Mouse (Mus musculus): ENCODE data around the gene Dennd2d.
A peak's percentile ranks its signal among the peaks of the same experiment; 100 is the strongest.

The Dennd2d gene

DNA sequence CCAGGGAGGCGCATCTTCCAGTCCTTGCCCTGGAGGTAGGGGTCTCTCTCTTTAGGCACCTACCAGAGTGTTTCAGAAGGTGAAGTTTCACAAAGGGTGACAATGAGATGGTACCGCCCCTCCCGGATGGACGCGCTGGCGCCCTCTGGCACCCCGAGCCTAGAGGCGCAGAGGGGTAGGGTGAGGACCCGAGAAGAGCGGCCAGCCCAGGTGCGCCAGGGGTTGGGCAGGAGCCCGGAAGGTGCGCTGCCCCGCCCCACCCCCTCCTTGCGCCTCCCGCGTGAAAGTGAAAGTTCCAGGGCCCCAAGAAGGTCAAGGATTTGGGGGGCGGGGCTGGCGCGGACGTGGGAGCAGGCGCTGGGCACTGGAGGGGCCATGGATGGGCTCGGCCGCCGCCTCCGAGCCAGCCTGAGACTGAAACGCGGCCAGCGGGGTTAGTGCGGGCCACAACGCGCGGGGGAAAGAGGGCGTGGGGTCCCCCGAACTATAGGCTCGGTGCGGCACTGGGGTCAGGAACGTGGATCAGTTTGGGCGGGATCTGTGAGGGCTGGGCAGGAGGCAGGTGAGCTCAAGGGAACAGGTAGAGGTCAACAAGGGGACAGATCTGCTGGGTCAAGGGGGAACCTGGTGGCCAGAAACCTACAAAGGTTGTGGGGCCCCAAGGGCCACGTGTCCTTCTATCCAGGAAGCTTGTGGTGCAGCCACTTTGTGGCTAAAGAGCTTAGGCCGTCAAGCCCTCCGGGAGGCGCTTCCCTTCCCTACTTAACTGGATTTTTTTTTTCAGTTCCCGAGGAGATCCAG, at the start of gene Dennd2d:
Dennd2d (plus strand) TSS at position 125 of the 801 bp plus-strand sequence.
- no peak for DNase-seq

DNA sequence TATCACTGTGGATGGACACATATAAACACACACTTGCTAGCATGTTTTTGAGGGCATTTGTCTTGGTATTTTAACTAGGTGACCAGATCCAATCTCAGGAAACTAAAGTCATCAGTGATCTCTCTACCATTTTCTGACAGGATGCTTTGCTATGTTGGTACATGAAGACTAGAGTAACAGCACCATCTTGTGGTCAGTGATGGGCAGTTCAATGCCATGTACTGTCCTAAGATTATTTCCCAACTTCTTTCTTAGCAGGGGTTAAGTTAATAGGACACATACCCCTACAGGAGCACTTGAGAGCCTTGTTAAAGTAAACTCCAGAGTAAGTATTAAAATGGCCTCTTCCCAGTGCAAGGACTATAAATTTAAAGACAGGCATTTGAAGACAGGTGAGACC, 33.6 kb upstream of the Dennd2d start:
- peak; percentile 3 for DNase-seq

DNA sequence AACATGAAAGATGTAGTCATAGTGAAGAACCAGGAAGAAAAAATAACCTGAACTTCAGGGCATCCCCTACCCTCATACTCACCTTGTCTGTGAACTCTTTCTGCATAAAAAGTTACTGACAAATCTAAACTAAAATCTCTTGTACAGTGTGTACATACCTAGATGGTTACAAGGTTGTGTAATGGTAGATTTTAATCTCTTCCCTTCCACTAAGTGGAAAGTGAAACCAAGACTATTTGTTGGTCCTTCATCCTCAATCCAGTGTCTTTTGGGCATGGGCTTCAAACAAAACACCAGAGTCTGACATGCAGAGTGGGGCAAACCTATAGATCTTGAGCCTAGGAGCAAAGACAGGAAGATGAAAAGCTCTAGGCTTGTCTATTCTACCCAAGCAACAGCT, 33.2 kb upstream of the Dennd2d start:
- DNase-seq: no peak

DNA sequence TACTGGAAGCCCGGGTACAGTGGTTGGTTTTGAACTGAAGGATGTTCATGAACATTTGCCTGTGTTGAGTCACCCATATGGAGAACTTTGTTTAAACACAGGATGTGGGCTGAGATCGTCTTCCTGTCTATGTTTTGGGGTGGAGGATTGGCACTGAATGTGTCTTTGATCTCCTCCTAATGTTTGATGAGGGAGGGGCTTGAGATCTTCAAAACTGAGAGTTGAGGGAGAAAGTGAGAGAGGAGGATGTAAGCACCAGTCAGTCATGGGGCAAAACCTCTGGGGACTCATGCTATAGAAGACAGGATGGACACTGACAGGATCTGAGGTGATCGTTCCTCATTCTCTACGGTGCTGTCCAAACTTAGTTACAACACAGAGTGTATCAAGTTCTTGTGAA, 32.6 kb upstream of the Dennd2d start:
- no peak for DNase-seq

DNA sequence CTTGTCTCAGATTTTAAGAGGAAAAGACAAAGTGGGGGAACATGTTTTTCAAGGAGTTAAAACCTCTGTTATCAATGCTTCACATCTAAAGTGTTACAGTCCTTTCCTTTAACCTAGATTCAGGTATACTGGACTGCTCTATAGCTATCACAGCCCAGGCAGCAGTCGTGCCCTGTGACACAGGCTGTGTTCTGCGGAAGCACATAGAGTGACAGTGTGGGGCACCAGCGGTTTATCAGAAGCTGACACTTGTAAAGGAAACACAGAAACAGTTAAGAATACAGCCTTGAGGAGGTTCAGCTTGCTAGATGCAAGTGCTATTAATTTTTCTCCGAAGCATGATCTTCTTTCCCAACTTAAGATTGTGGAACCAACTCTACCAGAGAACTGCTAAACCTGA, 29.6 kb upstream of the Dennd2d start:
- DNase-seq: no peak

DNA sequence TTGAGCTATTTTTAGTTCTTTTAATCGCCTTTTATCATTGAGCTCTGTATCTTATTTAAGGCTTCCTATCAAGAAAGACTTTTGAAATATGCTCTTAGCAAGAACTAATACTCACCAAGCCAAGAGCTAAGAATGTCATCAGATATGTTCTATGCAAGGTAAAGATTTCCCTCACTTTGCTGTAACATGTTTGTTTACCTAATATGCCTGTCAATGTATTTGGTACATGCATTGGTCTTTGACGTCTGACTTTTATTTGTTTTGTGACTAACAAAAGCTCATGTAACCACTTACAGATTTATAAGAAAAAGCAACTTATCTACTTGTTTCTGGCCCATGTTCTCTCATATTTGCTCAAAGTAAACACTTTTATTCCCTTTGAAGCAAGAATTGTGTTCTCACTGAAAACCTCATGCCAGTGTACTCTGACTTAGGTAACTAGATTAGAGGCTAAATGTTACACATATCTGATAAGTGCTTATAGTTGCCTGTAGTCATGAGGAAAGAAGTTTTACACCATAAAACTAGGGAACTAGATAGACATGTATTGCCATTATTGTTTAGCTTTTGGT, 24.8 kb upstream of the Dennd2d start:
- DNase-seq: no peak

DNA sequence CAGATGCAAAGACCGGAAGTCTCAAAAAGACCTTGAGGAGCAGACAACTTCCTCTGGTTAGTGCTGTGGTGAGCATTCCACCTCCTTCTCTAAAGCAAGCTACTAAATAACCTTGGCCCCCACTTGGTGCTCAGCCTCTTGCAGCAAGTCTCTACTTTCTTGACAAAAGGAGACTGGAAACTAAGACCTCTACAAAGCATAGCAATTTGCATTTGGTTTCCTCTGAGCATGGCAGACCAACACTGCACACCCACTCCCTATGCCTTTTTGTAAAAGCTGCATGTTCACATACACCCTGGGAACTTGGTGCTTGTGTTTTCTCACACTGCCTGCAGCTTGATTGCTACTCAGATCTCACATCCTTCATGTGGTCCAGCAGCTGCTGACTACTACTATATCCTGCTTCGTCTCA, 20.1 kb upstream of the Dennd2d start:
- no peak for DNase-seq

DNA sequence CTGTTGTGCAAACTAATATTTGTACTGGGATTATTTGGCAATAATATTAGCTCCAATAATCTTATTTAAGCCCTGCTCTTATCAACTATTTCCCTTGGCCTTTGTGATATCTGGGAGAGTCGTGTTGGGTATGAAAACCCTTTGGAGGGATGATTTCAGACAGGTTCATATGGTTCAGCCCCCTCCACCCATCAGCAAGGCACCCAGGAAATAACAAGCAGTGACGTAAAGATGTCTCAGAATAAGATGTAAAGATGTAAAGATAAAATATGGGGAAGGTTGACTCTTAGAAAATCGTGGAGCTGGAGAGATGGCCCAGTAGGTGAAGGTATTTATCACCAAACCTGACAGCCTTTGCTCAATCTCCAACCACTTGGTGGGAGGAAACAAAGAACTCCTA, 19.7 kb upstream of the Dennd2d start:
- no peak for DNase-seq

DNA sequence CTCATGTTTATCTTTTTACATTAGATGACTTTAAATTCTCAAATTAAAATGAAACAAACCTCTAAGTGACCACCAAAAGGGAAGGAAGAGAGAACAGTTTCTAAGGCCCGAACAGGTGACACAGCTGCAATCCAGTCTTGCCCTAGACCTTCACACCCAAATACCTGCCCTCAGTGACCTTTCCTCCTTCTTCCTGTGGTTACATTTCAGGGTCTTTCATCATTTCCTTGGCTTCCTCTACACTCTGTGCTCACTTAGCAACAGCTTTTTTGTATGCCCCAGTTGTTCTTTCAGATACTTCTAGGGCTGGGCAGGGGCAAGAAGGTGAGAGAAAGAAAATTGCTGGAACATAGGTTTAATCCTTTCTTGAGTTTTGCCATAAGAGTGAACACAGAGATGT, 17.5 kb upstream of the Dennd2d start:
- DNase-seq: no peak

DNA sequence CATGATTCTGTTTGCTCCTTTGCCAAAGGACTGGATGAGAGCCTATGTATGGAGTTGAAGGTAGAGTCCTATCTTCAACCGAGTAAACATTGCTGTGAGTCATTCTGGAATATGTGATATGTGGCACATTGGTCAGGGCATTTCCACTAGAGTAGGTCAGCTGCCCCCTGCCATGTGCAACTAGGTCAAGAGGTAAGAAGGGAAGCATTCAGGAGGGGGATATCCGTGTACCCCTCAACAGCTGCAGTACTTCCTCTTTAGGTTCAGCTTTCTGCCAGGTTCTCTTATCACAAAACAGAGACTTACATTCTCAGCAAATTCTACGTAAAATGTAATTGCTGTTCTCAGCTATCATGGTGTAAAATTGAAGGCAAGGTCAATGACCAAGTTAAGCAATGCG, 8.0 kb upstream of the Dennd2d start:
- no peak for DNase-seq

DNA sequence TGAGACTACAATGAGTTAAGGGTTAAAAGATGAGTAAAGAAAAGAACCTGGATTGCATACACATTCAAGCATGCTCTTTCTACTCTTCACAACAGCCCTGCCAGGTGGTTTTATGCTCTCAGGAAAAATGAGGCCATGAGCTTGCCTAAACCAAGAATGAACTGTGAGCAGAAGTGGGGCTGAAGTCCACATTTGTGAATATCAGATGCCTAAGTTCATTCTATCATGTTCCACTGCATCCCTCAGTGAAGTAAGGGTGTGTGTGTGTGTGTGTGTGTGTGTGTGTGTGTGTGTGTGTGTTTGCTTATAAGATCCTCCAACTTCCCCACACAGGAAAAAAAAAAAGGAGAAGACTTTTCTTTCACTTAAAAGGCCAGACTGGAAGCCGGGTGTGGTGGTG, 5.3 kb upstream of the Dennd2d start:
- no peak for DNase-seq

DNA sequence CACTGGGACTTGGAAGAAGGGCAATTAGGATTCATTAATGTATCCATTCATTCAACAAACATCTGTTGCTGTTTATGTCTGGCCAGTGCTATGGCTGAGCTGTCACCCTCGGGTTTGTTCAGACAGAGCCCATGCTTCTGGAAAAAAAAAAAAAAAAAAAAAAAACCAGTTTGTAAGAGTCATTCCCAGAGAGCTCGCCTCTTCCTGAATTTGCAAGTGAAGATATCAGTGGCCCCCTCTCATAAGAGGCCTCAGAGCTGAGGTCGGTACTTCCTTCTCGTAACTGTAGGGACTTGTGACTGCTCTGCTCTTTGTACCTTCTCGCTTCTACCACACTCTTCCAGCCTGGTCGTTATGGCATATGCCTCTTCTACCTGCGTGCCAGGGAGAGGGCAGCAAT, 1.1 kb downstream of the Dennd2d start:
- no peak for DNase-seq

DNA sequence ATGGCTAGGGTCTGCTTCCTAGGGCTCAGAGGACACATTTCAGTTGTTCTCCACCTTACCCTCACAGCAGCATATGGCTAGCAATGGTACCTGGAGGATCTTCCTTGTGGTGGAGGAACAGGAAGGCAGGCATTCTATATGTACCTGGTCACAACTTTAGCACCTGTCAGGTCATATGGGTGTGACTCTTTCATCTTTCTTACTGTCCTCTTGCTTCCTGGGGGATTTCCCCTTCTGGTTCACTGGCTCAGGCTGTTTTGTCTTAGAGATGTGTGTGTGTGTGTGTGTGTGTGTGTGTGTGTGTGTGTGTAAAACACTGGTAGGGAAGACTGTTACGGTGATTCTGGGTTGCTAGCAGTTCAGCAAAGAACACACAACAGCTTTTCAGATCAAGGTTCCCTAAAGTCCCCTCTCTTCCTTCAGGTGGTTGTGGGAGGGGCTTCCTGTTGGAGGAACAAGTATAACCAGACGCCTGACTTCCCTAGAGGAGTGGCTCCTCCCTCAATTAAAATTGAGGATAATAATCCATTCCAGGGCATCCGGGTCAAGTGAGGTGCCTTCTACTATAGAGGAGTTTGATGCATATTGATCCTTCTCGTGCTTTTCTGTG, 1.7 kb downstream of the Dennd2d start:
- DNase-seq: no peak

DNA sequence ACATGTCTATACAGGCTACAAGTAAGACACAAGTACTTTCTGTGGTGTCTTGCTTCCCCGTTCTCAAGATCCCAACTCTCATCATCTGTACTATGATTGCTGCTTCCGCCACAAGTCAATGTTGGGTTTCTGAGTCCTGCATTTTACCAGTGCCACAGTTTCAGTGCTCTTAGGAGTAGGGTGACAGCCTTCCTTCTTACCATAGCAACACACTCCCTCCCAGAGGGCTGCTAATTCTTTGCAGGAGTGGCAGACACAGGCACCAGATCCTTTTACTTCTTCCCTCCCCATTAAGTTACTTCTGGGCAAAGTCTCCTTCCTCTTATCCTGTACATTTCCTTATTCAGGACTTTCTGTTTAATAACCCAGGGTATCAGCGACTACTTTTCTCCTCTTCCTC, 2.7 kb downstream of the Dennd2d start:
- DNase-seq: no peak

DNA sequence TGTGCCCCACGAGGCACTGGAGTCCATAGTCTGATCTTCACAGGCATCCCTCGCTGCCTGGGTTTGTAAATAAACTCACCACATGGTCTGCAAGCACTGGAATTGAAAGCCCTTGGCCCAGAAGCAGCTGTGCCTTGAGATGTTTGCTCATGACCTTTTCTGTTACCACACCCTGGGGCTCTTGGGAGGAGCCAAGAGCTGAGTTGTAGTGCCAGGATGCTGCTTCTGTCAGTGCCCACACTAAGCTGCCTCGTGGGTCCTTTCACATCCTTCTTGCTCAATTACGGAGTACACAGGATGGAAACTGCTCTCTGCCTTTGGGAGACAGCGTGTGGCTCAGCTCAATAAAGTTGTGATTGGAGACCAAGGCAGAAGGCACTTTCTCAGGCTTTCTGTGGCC, 3.6 kb downstream of the Dennd2d start:
- DNase-seq: no peak

DNA sequence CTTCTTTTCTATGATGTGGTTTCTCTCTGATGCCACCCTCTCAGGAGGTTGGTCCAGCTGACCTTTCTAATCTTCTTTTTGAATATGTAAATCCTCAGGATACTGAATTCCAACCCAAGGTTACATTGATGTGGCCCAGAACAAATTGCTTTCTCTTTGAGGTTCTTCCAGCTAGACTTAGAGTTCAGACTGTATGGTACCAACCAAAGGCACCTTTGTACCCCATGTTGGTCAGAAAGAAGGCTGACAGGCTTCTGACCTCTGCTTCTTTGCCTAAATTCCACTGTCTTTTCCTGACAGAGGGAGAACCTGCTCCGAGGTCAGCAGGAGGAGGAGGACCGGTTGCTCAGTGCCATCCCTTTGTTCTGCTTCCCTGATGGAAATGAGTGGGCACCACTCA, 5.3 kb downstream of the Dennd2d start:
- no peak for DNase-seq

DNA sequence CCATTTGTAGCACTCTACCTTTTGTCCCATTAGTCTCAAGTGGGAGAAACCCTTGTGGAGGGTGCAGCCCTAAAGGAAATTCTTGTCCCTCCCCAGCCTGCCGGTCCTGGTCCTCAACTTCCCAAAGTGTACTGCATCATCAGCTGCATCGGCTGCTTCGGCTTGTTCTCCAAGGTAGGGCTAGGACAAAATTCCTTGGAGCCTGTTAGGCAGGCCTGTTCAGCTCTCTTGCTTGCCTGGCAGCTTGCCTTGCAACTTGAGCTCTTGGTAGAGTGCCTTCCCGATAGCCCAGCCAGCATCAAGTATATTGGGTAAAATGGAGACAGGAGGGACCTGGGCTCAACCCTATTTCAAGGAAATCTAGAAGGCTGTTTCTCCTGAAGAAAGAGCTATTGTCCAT, 8.0 kb downstream of the Dennd2d start:
- DNase-seq: no peak

DNA sequence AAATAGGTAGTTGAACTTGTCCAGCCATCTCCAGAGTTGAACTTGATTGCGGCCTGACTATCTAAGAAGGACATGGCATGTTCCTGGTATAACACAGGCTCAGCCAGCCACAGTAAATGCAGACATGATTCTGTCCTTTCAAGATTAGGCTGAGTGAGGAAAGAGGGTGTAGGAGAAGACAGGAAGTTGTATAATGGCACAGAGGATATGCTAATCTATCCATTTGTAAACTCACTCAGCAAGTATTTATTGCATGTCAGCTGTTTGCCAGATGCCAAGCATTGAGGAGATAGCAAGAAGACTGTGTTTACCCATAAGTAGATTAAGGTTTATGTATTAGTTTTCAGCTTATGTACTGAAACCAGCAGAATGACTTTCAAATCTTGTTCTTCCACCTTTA, 10.5 kb downstream of the Dennd2d start:
- no peak for DNase-seq

DNA sequence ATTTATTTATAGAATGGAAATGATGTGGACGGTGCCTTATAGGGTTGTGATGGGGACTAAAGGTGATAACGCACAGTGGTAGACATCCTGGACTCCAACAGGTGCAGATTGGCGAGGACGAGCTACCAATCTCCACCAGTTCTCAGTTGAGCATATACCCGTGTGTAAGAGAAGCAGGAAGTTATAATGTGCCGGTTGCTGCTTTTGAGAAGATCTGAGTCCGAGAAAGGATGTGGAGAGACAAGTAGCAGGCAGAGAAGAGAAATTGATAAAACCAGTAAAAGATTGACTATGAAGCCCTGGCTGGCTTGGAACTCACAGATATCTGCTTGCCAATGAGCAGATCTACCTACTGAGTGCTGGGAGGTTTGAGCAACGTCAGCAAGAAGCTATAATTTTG, 11.0 kb downstream of the Dennd2d start:
- no peak for DNase-seq

DNA sequence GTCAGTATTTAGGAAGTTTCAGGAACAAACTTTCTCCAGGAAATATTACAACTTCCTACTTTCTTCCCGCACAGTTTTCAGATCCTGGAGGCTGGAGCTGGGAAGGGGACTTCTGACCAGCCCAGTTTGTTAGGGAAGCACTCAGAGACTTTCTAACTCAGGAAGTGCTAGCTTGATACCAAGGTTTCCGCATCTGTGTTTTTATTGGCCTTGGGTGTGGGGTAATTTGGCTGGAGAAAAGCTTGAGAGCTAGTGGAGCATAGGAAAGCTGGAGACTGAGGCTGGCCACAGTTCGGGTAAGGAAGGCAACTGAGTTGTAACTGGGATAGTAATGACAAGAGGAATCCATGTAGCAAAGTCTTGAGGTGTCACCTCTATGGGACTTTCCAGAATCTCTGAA, 11.7 kb downstream of the Dennd2d start:
- DNase-seq: no peak

DNA sequence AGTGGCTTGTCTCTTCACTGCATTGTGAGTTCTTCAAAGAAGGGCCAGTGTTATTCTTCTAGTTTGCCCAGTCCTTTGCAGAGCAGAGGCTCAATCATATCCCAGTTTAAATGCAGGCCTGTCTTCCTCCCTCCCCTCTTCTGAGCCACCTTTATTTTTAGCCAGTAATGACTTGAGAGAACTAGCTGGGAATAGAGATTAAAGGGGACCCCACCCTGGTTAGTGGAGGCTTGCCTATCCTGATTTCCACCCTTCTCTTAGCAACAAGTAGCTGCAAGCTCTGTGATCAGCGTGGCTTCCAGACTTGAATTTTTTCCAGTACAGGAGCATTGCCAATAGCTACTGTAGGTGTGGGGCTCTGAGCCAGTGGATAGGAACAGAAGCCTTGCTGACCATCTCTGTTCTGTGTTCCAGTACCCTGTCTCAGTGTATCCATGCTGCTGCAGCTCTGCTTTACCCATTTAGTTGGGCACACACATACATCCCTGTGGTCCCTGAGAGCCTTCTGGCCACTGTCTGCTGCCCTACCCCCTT, 12.3 kb downstream of the Dennd2d start:
- DNase-seq: no peak

DNA sequence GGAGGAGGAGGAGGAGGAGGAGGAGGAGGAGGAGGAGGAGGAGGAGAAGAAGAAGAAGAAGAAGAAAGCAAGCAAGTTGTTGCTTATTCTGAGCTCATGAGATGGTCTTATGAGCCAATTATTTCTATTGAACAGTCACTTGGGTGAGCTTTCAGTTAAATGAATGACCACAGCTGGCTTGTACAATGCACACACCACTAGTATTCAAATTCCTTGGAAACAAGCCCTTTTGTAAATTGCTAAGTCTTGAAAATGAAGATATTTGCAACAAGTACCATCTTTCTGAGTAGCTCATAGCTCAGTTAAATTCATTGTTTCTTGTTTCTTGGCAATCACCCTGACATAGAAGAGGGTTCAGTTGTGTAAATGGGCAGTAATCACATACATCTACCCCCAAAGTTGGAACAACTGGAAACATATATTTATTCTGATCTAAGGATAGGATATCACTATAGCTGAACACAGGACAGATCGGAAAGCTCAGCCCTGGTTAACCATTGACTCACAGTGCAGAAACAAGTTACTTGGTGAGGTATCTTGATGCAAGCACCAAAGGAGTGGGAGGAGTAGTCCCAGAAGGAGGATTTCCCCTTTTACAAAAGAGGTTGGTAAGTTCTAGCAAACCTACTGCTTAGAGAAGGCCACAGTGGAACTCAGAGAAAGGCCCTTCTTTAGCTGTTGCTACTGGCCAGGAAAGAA, 13.3 kb downstream of the Dennd2d start:
- DNase-seq: no peak

DNA sequence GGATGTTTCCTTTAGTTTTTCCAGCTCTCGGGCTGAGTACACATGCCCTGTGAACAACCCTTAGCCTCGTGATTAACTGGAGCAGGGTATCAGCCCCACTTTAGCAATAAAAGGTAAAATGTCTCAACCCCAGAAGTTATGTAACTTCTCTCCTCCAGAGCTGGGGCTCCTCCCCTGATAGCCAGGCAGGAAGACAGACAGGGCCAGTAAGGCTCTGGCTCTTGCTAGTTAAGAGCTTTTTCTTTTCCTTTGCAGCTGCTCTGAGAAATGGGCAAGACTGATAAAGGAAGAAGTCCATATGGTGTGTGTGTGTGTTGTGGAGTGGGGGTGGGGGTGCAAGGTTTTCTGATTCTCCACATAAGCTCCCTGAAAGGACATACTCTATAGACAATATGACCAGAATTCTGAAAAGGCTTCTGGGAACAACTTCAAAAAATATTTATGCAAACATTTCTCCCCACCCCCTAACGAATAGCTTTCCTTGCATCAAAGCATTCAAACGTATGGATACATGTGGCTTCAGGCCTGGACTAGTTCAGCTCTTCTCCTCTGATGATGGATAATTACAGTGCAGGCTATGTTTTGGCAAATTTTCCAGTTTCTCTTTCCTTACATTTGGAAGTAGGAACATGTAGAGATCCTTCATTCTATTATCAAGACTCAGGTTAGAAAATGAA, 14.0 kb downstream of the Dennd2d start:
- DNase-seq: no peak

Data from right cerebral cortex, postnatal 4 days (tissue).